Mouse (Mus musculus) liver, embryonic 14.5 days (tissue): ENCODE measurements around the gene Hmg20b.

Experiments
- CTCF ChIP-seq: IDR thresholded peaks from 2 replicates; pipeline ENCODE4 v1.5.1; 2016; ENCODE audit warnings: antibody characterized with exemption, low read depth, control low read depth
- EP300 ChIP-seq: IDR thresholded peaks from 2 replicates; pipeline ENCODE4 v1.6.1; 2016; ENCODE audit warnings: antibody characterized with exemption, low read depth

- TF ChIP-seq CTCF (no peak), EP300 (no peak)
These were observed 34.3 kb upstream of the Hmg20b start for GRCm38 (mm10) chr10:81384605-81384982.
